Mouse (Mus musculus) MEL-GATA-1-ER (cell line): ENCODE data around the gene Nbea.

ENCODE experiments used
- DNase-seq: peaks from one replicate; pipeline ENCODE4 v3.0.0-alpha.2; 2012; ENCODE audit warnings: low read depth; ENCODE audit errors: extremely low read depth

The Nbea gene

DNA sequence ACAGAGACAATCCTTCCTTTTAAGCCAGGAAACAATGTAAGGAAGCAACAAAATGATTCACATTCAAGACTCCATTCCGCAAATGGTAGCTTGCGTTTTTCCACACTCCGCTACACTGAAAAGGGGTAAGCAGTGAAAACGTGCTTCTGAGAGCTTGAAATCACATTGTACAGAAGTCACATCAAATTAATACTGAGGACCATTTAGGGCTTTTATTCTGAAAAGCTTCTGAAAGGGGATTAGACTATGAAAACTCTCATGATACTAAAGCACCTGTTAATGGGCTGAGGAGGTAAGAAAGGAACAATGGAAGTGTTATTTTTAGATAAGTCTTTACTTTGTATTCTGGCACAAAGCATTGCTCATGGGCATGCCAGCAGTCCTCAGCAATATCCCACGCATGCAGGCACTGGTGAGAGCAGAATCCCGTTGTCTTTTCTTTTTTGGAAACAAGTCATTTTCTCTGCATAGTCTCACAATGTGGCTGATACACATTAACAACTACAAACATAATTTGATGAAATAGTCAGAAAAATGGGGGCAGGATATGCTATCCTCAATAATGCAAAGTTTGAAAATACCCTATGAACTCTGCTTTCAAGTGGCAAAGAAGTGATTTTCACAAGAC, 428.4 kb downstream of the Nbea start:
- DNase-seq: no peak

DNA sequence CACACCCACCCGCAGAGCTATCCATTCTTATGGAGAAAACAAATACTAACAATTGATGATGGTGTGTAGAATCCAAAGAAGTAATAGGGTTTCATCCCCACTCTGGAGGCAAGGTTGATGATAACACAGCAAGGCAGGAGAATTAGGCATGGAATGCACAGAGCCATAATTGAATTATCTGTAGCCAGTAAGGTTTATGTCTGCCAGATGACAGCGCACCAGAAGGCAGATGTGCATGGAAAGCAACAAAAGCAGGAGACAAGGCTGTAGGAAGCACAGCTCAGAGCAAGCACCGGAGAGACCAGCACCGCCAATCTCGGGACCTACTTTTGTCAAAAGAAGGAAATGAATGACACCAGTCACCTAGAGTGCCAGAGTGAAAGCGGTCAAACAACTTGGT, 429.6 kb downstream of the Nbea start:
- no peak for DNase-seq

DNA sequence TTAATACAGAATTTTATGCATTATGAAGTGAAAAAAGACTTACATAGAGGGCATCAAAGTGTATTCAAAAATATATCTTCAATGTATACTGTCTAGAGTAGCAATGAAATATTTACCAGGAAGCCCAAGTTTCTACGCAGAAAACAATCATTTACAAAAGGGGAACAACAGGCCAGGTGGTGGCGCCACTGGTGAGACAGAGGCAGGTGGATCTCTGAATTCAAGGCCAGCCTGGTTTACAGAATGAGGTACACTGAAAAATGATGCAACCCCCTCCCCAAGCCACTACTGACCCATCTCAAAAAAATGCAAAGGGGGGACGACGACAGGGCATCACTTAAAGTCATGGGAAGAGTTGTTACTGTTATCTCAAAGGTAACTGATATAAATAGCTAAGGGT, 430.9 kb downstream of the Nbea start:
- DNase-seq: no peak

DNA sequence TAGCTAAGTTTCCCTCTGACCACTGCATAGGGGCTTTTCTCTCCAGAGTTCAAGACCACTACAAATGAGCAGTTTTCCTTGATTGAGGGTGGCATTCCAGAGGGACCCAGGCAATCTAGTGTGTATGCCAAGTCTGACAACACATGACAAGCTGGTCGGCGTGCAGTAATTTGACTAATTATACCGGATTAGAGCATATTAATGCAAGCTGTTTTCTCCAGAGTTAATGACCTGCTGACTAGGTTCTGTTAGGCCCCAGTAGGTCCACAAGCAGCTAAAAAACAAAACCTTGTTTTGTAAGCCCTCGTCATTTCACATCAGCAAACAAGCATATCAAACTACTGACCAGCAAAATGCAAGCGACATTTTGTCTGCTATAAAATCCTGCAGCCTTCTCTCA, 432.1 kb downstream of the Nbea start:
- no peak for DNase-seq

DNA sequence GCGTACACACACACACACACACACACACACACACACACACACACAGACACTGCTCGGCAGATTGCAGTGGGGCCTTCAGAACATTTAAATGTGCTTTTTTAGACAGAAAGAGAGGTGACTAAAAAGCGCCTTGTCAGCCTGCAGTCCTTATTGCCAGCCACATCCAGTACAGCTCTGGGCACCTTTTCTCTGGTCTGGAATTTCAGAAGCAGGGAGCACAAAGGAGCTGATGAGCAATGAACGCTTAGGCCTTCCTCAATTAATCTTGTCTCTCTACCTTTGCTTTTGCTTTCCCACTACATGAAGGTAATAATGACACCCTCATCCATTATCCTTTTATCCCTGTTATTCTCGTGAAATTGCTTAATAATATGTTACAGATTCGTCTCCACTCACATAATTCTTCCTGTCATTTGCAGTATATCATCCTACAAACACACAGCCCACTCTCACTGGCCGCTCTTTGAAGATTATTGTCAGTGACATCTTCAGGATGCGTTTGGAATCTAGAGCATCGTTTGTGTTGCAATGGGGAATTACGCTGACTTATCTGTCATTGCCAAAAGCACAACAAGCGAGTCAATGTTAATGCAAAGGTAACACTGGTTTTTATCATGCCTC, 432.9 kb downstream of the Nbea start:
- no peak for DNase-seq

DNA sequence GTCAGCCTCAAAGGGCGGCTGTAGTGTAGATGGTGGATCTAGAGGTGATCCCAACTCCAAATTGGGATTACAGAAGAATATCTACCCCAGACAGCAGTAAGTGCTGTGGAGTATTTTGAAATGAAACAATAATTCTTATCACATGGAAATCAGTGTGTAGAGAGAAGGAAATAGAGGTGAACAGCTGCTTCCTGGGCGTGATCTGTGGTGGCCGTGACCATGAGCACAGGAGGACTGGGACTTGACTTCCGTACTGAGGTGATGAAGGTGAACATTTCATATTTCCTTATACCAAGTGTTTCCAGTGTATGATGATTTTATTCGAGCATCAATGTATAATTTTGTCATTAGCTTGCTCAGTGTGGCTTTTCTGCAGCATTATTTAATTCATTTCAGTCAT, 439.6 kb downstream of the Nbea start:
- DNase-seq: no peak

DNA sequence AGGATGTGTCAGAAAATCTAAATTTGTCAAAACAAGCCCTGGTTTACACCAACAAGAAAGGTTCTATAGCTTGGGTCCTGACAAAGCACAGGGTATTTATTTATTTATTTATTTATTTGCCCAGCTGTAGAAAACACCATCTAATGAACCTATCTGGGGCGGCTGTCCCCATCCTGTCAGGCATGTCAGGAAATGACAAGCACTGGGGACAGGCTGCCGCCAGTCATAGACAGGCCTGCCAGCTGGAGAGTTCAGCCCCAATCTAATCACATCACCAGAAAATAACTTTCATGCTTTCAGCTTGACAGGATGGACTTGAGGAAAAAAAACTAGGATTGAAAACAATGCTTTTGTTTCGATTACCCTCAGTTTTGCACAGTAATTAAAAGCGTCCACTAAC, 440.8 kb downstream of the Nbea start:
- DNase-seq: no peak

DNA sequence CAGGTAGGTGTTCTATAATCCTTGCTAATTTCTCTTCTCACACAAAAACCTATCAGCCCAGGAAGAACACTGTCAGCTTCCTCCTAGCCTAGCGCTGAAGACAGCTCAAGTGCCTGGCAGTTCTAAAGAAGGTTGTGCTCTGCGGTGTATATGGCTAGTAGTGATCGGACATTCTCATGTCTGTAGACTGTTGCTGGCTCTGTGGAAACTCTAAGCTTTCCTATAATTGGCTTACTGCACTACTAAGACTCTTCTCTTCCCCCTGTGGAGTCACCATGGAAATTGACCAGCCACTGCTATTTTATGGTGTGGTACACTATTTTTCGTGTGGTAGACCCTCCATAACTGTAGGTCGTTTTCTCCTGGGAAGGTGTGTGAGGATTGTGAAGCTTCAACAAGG, 441.3 kb downstream of the Nbea start:
- DNase-seq: no peak

DNA sequence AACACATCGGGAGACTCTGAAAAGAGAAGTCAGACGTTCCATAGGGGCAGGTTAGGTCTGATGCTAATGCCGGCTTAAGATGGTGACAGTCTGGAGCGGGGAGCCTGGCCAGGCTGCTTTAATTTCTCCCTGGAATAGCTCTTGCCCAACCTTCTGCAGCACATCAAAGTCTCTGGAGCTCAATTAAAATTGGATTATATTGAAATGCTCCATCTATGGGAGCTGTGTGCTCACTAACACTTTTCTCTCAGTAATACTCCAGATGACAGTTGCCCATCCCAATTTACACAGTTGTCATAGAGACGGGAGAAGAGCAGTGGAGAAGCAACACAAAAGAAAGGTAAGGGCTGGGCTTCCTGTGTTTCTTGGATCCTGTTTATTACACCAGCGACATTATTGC, 442.1 kb downstream of the Nbea start:
- DNase-seq: no peak

DNA sequence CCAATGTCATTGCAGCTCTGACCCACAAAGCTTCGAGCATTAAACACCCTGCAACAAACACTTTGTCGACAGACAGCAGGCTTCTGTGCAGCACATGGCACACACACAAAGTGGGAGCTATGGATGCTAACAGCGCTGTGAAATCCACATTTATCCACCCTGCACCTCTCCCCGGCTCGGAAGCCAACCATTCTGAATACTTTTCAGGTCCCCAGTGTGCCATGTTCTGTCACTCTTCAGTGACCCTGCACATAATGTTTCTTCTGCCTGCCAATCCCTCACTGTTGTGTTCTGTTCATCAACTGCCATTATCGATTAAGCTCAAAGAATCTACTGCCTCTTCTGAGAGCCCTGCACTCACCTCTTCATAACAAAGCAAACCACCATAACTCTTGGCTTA, 449.8 kb downstream of the Nbea start:
- no peak for DNase-seq

DNA sequence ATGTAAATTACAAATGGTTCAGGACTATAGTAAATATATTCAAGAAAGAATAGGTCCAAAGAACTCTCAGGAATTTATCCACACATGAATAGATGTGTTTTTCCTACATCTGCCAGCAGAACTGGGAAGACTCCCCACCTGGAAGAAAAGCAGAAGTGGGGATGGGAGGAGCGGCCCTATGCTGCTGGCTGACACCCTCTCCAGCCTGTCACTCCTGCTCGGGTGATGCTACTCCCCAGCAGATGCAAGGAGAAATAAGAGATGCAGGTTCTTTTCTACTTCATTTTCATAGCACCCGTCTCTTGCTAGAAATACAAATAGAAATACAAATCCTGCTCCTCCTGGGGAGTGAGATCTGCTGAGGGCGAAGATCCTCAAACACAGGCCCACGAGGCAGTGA, 453.0 kb downstream of the Nbea start:
- no peak for DNase-seq

DNA sequence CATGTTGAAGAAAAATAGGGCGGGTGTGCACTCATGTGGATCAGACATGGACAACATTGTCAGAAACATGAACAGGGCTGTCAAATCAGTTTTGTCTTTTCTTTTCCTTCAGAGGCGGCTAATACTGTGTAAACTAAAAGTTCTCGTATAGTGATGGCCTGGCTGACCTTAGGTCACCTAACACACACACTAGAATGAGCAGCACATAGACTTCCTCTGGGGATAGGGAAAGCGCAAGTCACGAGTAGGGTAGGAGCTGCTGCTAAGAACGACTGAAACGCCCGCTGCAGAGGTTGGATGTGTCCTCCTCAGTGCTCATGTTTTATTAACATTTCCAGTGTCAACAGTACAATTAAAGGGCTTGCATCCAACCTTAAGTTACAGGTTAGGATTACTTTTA, 453.4 kb downstream of the Nbea start:
- DNase-seq: no peak

DNA sequence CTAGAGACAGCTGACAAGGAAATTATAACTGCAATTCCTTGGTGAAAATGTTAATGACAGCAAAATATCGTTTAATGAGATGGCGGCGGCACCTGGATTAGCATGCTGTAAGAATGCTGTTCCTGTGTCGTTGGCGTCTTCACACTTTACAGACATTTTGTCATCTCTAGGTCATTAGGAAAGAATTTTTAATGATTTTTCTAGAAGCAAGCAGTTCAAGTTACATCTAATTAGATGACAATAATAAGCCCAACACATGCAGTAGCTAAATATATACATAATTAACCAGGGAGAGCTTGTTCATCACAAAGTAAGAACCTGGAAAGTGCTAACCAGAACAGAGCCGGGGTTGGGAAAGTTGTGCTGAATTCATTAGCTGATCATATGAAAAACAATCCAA, 469.2 kb downstream of the Nbea start:
- DNase-seq: no peak

DNA sequence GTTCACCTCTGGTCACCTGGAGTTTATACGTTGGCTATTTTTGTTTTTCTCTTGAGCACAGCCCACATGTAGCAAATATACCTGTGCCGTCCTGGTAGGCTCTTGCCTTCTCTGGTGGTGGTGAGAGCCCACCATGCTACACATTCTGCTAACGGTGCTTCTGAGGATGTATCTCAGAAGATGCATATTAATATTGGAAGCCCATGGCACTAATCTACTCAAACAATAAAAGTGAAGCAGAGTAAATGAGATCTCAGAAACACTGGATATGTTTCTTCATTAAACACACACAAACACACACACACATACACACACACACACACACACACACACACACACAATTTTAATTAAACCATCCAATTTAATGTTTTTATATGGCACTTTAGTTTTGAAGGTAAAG, 469.6 kb downstream of the Nbea start:
- DNase-seq: no peak

DNA sequence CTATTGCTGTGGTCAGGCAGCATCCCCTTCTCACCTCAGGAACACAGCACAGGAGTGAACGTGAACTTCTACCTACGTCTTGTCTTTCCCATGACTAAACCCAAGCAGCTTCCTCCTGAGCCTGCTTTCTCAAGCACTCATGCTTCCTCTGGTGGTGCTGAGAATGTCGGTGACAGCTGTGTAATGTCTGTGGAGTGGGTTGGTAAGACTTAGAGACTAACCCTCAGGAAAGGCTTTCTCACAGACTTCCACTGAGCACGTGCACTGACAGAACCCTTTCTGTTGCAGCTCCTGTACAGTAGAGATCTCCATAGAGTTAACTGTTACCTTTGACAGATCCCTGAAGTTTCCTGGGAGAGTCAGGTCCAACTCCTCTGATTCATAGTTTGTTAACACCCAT, 473.2 kb downstream of the Nbea start:
- no peak for DNase-seq

DNA sequence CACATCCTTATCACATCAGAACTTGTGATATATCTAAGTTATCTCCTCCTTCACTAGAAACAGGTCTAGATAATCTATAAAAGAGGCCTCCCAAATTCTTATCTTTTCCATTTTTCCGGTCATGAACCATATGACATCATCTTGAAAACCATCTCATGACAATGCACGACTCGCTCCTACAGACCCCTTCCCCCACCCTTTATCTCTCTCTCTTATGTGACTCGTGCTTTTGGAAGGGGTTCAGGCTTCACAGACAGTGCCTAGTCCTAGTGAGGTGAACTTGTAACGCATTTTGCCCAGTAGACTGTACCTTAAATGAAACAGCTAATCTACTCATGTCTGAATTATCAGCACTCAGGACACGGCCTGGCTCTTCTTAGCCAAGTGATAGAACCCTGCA, 481.9 kb downstream of the Nbea start:
- DNase-seq: no peak

DNA sequence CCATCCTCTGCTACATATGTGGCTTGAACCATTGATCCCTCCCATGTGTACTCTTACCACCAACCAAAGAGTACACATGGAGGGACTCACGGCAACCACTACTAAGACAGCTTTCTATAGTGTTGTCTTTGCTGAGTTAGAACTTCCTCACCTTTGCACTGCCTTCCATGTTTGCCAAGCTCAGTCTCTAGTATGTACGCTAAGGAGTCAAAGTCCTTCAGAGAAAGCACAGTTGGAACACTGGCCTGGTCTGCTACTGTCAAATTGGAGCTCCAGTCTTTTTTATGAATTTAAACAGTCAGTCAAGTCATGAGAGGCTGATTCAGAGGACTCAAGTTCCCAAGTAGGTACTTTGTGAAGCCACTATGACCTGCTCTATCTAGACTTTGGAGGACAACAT, 486.3 kb downstream of the Nbea start:
- no peak for DNase-seq

DNA sequence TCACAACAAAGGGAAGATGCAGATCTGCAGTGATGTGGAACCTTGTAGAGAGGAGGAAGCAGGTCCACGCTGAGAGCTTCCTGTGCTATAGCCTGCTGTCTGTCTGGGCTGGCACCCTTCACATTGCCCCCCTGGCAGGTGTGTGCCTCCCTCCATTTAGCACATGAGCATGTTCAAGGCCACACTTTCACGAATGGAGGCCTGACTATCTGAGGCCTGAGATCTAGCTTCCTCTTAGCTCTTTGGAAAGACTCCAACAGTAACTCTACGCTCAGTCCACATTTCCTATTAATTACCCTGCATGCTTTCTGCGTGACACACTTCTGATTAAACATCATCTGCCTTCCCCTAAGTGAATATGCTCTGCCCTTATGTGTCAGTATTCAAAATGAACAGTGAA, 490.4 kb downstream of the Nbea start:
- no peak for DNase-seq

DNA sequence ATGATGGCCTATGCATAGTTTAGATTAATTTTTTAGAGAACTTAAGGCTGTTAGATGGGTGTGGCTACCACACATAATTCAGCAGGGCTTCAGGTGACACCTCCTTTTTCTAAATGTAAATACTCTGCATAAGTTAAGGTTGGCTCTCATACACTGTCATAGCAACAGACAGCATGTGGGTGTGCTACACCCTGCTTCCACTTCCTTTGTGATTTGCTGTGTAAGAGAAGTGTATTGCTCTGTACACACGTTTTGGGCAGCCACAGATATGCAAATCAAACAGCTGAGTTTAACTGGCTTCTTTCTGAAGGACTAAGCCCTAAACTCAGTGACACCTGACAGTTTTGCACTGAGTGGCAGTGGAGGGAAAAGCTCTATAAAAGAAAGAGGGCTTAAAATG, 495.4 kb downstream of the Nbea start:
- DNase-seq: no peak

DNA sequence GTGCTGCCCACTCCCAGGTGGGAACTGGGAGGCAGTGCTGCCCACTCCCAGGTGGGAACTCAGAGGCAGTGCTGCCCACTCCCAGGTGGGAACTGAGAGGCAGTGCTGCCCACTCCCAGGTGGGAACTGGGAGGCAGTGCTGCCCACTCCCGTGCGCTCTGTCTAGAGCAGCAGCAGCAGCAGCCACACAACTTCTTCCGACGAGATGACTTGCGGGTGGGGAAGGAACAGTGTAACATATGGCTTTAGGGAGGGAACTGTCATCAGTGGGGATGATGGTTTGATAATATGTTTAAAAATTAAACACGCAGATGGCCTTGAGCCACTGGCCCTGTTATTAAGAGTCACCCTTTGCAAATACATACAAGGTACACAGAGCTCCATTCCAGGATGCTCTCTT, 496.5 kb downstream of the Nbea start:
- DNase-seq: no peak

DNA sequence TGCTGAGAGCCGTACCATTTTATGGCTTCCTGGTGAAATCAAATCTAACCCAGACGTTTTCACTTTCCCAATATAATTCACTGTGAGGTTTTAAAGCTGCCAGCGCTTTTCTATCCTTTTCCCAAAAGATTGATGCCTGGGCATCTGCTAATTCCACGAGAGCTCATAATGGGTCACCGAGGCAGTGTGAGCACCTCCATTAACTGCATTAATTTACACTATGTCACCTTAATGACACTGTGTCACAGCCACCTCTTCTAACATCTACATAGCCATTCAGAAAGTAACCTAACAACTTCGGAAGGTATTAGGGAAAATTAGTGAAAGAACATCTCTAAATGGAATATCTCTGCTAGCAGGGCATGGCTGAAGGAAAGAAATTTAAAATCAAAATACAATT, 497.9 kb downstream of the Nbea start:
- no peak for DNase-seq

DNA sequence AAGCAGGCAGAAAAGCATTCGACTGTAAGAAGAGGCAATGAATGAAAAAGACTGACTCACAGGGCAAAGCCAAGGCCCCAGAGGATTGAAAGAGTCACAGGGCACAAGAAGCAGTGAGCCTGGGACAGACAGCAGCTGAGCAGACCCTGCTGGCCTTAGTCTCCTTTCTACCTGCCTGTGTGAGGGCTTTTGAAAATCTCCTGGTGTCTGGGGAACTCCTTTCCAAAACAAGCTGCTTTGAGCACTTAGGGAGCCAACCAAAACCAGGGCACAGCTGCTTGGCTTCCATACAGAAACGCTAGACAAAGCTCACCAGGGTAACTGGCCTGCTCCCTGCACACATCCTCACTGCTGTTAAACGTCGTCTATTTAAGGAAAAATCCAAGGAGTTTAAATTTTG, 498.6 kb downstream of the Nbea start:
- no peak for DNase-seq

DNA sequence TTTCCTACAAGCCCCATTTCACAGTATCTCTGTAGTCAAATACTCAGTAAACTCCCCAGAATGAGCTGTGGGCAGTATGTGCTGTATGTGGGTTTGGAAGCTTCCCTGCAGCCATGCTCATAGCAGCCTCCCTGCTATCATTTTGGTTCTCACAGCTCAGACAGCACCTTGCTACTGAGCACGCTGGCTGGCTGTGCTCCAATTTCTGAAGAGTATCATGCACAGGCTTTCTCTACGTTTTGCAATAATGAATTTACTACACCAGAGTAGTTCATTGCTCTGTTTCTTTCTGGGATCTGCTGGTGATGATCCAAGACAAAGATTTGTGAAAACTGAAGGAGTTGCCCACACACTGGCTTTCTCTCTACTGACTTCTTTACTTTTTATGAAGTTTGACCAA, 505.8 kb downstream of the Nbea start:
- no peak for DNase-seq

DNA sequence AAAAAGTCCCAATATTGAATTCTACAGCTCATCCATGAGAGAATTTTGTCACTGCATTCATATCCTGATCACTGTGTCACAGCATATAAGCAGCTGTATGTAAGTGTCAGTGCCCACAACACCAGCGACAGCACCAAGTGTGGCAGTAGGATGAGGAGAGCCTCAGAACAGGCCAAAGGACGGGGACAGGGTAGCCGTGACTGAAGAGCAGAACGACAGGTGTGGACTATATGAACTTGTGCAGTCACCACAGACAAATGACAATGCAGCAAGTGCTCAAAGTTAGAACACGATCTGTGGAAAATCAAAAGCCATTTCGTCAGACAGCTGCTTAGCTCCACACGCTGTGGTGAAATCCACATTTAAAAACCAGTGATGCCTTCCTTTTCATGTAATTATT, 509.3 kb downstream of the Nbea start:
- no peak for DNase-seq
